Mouse (Mus musculus) gastrocnemius, postnatal 36 days (tissue): ENCODE results near the gene Ttll11. TPM values are rescaled to one million over a fixed set of nuclear protein-coding genes. Genes with fewer than 3 reads are reported as not detected.

Experiments
- DNase-seq, 2 experiments: peaks; one replicate each; pipeline ENCODE4 v3.0.0; 2022
- intact Hi-C: fragments of 180-260 bp; cut with DNase I; formaldehyde crosslinking; loops from one replicate; pipeline ENCODE4 v1.15.1; 2025
- total RNA-seq, 2 experiments: library from RNA; stranded (reverse); gene quantifications; 2 replicates each; pipeline ENCODE4 v1.2.3; 2021

The Ttll11 gene
- total RNA-seq, 2 experiments from 2014 or later = 2.7 TPM

DNA sequence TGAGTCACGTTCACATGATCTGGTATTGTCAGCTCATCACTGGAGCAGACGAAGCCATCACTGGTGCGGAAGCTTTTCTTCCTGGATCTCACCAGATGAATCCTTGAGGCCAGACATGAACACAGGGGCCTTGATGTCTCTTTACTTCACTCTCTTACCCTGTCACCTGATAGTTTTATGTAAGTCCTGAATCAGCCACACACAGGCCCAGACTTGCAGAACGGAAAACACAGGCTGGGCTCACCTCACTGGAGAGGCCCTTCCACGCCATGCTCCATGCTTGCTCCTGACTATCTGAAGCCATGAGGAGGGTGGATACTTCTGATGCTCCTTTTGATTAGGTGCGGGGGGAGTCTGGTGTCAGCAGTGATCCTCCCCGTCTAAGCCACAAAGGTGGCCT is 193.8 kb downstream of the Ttll11 start:
- no peak for DNase-seq
- intact Hi-C loops = no loop called here

DNA sequence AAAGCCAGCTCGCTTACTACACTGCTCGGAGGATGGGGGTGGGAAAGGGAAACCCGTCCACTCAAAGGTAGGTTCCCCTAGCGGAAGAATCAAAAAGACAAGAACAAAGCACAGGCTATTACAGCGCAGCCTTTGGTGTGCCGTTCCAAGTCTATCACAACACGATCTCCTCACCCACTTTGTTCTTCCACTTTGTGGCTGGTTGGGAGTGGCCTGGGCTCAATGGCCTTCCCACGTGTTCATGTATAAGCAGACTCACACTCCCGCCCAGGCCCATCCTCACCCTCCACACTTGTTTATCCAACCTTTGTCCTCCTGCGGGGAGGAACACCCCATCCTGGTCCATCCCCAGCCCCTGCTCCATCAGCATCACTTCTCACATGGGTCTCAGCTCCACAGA is 196.3 kb downstream of the Ttll11 start:
- no peak for DNase-seq
- intact Hi-C loops = no loop called here

DNA sequence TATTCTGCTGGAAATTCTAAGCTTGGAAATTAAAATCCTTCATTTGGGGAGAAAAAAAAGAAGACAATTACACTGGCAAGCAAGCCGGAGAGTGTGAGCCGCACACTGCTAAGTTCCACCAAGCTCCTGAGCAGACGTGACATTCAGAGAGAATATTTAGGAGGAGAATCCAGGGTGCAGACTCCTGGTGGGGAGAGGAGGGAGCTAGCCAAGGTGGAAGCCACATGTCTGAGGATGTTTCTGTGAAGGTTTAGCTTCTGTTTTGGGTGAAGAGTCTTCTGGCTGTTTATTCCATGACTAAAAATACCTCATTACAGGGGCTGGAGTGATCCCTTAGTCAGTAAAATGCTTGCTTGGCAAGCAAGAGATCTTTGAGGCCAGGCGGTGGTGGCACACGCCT is 200.4 kb downstream of the Ttll11 start:
- DNase-seq = no peak
- intact Hi-C loops = no loop called here

DNA sequence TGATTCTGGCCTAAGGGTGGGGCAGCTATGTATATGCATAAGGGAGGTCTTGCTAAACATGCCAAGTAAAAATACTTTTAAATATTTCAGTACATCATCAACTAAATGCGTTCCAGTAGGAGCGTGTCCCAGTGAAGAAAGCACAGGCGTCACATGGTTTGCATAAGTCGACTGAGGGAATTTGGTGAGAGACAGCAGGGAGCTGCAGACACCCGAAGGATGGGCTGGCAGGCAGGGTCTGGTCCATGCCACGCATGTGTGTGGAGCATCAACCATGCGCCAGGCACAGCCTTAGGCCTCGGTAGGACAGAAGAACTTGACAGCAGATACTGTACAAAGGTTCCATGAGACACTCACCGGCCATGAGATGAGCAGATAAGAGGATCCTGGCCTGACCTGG is 202.8 kb downstream of the Ttll11 start:
- DNase-seq = no peak
- intact Hi-C loops = no loop called here

DNA sequence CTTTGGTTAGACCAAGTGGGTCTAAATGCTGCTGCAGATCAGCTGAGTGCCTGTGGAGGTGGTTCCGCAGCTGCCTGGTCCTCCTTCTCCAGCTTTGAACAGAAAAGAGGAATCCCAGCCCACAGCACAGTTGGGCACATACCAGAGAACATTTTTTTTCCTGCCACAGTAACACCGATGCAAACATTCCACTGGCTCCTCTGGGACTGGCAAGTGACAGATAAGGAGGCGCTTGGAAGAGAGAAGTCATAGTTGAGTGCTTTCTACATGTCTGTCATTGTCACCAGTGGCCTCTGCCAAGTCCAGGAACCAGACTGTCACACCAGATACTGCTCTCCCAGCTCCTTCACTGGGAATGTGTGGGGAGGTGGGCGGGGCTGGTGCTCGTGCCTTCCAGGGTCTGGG is 204.1 kb downstream of the Ttll11 start:
- intact Hi-C loops = no loop called here
- no peak for DNase-seq

DNA sequence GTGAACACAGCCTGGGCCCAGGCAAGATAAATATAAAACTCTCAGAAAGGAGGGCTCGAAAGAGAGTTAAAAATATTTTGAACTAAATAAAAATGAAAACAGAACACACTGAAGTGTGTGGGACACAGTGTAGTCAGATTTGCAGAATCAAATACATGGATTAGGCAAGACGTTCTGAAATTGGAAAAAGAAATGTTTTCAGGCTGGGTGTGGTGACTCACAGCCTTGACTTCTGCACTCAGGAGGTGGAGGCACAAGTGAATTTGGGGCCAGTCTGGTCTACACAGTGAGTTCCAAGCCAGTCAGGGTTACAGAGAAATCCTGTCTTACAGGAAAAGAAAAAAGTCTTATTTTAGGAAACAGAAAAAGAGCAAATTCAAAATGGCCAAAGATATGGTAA is 209.2 kb downstream of the Ttll11 start:
- DNase-seq = no peak
- intact Hi-C loops = no loop called here

DNA sequence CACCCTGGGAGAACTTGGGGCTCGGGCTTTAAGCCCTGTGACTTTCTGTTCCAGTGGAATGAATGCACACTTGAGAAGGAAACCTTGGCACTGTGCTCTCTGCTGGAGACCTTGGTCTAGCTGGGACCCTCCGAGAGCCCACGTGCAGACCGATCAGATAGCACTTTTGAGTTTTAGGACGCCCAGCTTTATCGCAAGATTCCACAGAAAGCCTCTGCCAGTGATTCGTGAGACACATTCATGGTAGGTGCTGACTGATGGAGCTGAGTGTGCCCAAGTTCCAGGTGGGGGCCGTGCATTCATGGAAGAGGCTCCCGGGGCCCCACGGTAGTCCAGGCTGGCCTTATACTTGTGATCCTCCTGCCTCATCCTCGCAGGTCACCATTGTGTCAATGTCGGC is 210.3 kb downstream of the Ttll11 start:
- intact Hi-C loops = no loop called here
- DNase-seq = no peak

DNA sequence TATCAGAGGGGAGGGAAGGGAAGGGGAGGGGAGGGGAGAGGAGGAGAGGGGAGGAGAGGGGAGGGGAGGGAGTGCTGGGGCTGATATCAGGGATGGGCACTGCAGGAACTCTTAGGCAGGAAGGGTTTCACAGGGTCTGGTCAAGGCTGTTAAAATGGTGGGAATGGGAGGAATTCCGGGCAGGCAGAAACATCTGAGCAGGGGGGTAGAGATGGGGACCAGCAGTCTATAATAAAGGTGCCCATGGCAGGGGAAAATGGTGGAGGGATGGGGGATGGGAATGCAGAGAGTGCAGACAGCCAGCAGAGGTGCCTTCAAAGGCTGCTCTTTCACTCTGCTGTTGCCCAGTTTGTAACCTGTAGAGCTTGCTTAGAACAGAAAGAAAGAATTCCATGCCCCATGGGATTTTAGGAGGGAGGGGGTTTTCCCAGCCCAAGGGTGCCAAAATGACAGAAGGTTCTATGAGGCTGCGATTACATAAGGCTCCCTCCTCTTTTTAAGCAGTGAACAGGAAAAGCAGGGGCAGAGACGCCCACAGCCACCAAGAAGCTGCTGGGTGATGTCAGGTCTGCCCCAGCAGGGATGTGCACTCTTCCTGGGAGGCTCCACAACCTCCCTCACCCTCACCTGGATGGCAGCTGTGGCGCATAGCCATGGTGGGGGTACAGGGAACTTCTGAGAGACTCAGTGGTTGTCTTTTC is 211.0 kb downstream of the Ttll11 start:
- intact Hi-C loops = no loop called here
- no peak for DNase-seq

DNA sequence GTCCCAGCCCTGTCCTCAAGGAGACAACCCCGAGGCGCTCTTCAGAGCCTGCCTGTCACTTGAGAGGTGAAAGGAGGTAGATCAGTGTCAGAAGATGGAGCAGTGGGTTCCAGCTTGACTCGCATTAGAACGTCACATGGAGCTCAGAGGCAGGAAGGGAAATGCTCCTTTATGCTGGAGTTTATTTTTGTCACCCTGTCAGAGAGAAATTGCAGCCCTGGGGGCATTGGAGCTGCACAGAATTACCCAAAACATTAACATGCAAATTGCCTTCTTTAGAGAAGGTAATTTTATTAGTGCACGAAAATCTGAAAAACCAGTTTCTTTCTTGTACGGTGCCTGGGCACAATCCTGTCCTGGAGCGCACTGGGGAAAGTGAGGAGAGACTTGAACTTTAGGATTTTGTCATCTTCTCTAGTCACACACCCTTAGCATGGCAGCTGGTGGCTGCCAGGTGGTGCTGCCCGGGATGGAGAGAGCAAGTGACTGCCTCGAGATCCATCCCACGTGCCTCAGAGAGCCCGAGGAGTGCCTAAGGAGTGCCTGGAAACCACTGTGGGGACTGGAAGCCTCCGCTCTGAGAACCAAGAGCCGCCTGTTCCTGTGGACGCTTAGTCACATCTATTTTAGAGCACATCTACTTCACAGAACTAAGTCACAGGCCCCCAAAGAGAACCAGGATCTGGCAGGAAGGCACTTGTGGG is 211.7 kb downstream of the Ttll11 start:
- intact Hi-C loops = no loop called here
- DNase-seq = no peak

DNA sequence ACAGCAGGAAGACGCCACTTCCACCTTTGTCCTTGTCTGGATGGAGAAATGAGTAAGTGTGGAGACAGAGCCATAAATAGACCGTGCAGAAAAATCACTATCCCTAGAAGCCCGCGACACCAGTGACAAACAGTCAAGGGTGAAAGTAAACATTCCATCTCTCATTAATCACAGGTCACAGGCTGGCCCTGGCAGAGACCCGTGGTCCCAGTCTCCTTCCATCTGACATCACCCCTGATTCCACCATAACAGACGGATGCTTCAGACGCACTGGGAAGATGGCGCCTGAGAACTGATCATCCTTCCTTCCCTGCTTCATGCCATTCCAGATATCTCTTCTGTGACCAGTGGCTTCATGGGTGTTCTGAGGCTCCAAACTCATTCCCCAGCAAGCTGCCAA is 215.4 kb downstream of the Ttll11 start:
- intact Hi-C loops = no loop called here
- DNase-seq = no peak

DNA sequence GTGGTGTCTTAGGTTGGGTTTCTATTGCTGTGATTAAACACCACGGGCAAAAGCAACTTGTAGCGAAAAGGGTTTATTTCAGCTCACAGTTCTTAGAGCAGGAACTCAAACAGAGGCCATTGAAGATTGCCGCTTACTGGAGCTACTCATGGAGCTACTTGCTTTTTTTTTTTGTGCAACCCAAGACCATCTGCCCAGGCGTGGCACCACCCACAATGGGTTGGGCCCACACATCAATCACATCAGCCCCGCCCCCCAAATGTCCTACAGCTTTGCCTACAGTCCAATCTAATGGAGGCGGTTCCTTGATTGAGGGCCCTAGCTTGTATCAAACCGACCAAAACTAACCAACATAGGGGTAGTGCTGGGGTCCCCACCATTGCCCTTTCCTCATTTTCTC is 215.9 kb downstream of the Ttll11 start:
- intact Hi-C loops = no loop called here

DNA sequence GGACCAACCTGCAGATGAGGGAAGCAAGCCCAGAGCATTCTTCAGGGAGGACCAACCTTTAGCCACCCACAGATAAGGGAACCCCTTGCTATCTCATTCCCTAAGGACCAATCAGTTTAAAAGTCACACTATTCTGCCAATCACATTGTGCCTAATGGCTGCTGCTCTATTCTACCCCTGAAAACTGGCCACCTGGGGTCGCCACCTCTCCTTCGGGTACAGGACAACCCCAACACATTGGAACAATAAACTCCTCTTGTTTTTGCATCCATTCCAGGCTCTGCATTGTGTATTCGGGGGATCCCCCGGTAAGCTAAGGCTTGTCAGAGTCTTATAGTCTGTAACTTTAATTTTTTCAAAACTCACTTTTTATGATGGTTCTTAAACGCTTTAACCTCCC is 218.3 kb downstream of the Ttll11 start:
- intact Hi-C loops = no loop called here
- no peak for DNase-seq

More for the DNA sequence above, 215.9 kb downstream of the Ttll11 start:
- no peak for DNase-seq

DNA sequence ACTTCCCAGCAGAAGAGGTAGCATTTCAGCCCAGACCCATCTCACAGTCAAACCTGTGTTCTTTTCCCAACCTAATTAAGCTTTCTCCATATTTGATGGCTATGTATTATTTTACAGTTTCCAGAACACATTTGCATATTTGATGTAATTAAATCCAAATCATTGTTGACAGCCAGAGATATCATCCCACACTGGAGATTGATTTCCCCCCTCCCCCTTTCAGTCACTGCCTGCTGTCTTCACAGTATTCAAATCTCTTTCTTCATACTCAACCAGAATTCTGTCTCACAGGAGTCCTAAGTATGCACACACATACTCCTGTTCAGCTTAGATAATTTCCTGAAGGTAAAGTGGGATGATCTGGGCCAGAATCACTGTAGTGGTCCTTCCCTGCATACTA is 218.8 kb downstream of the Ttll11 start:
- DNase-seq = no peak
- intact Hi-C loops = no loop called here

DNA sequence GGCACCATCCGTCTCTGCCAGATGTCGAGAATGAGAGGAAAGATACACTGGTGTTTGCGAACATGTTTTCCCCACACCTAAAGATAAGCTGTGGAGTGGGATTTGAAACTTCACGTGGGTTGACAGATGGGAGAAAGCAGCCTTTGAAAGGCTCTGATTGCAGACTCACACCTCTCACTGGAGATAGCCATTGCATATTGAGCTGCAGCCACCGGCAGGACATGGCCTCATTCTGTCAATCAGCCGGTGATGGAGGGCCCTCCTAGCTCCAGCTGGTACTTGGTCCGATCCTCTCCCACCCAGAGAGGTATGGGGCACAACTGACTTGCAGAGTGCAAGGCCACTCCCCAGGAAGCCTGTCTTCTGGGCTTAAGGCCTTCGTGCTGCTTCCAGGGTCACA is 219.4 kb downstream of the Ttll11 start:
- intact Hi-C loops = no loop called here
- no peak for DNase-seq

DNA sequence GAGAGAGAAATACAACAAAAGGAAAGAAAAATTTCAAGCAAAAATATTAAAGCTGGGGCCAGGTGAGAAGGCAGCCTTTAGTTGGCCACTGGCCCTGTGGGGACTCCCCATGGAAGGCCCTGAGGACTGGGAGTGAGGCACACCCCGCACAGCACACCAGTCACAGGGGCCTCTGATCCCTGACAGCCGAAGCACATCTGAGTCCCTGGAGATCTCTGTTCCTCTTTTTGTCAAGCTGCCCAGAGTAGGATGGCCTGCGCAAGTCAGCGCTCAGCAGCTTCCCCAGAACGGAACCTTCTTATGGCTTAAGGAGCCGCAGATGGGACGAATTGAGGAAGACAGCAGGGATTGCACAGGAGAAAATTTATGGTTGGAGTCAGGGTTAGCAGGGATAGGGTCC is 223.2 kb downstream of the Ttll11 start:
- no peak for DNase-seq
- intact Hi-C loops = no loop called here

DNA sequence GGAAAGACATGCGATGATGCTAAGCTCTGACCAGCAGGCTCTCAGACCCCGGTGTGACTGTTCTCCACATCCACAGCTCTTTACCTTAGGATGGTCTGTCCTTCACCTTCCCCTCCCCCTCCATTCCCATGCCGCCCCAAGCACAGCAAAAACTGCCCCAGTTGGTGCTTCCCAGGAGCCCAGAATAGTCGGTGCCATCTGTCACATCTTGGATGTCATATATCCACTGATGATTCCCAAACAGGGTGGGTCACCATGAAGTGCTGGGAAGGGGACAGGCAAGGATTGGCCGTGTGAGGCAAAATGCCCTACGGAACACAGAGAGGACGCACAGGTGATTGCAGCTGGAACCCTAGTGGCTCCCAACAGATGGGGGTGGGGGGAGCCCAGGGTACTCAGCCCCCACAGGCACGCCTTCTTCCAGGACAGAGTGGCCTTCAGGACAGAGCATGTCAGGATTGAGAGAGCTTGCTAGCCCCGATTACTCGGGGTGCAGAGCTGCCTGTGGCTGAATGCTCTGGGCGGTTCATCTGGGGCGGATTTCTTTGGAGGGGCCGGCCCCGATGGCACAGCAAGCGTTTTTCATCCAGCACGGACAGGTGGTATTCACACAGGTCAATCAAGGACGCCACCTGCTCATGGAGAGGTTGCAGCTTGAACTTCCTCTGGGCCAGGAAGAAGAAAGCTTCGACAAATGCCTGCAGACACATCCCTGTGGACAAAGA is 227.8 kb downstream of the Ttll11 start:
- intact Hi-C loops = no loop called here
- no peak for DNase-seq

DNA sequence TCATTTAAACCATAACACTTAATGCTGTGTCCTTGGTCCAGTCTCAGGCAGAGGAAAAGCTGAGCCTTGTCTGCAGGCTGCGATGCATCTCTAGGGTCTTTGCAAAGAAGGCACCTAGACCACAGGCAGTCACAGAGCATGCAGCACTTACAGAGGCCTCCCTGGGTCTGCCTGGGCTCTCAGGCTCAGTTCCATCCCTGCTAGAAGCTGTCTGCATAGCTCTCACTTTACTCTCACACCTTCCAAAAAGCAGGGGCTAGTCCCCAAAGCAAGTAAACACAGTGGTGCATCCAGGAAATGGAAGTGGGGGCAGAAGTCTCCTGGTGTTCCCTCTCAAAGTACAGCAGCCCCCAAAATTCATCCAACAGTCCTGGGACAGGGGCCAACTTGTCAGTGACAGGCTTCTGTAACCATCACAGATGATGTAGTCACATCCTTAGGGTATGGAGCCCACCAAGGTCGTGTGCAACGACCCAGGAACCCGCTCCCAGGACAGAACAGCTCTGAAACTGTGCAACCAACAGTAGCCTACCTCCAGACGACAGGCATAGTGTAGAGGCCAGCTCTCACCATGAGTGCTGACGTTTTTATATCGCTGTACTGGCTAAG is 229.1 kb downstream of the Ttll11 start:
- intact Hi-C loops = no loop called here
- no peak for DNase-seq

DNA sequence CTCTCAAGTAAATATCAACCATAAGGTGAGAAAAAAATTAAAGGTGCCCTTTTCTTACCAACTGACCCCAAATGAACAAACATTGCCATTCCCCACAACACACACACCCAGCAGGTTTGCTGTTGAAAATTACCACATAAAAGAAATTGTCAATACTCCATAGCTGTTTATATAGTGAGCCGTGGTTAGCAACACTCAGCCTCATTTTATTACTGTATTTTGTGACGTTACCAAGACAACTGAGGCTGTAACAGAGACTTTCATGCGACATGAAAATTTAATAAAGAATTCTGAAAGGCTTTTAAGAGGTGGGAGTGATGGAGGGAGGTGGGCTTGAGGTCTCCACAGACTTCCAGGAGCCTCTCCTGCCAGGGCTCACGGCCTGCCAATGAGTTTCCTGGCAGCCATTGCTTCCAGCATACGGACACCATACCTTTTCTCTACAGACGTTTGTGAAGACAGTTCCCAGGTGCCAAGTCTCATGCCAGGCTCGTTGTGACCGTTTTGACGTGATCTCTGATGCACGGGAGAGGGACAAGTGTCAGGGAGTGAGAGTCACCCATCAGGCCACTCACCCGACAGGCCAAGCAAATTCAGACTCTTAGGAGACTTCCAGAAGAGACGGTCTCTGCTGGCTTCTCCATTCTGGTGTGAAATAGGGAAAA is 232.2 kb downstream of the Ttll11 start:
- no peak for DNase-seq
- intact Hi-C loops = no loop called here

DNA sequence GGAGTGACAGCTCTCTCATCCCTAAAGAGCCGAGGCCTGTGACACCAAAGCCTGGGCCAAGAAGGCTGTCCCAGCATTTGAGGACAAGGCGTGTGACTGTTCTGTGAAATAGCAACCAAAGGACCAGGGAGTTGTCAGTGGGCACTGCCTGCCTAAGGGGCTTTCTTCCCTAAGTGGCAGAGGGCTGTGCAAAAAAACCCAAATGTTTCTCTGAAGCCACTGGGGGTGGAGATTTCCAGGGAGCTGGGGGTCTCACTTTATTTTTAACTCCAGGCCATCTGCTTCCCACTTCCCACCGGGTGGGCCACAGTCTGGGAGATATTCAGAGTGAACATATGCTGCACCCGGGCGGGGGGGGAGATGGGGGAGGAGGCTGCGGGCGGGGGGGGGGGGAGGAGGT is 233.1 kb downstream of the Ttll11 start:
- intact Hi-C loops = no loop called here
- no peak for DNase-seq

DNA sequence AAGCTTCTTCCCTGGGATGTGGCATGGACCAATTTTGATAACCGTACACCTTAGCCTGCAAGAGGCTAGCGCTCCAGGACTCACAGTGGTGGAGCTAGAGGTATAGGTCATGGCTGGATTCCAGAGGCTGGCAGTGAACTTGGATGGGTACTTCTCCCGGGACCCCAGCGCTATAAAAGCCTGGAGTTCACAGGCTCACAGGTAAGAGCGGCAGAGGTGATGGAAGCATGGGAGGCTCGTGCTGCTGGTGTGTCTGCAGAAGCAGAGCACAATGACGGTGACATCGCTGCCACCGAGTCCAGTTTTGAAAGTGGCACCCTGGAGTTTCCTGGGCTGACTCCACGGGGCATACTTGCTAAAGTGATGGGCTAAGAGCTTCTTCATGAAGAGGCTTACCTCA is 233.8 kb downstream of the Ttll11 start:
- no peak for DNase-seq
- intact Hi-C loops = no loop called here

DNA sequence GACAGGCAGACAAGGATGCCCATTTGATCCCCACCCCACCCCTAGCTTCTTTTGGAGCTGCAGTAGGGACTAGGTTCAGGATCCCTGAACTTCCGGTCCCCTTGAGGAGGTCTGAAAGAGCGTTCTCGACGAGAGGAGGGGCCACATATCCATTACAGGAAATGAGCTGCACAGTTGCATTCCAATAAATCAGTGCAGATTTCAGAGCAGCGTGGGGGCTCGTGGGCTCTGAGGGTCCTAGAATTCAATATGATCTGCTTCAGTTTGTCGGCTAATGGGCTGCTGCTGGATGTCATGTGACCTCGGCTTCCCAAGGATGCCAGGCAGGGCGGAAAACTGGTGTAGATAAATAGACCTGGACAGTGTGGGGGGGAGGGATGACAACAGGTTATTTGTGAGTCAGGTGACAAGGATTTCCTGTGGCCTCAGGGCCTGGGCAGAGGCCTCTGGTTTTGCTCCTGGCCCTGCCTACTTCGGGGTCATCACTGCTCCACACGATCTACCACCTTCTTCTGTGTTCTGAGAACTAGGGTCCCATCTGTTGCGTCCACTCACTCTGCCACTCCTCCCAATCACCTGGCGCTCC is 240.0 kb downstream of the Ttll11 start:
- DNase-seq = no peak
- intact Hi-C loops = no loop called here
